In genomic region chr11:85709147-85709546, GRCm38 (mm10) we compare ENCODE assay signal across 25 mouse cellular contexts.
DNase-seq lines count a peak whose midpoint lies in the region; ATAC-seq and TF ChIP-seq lines count a peak whose summit lies in the region.
"Had no signal": no experiment of that assay in that cellular context is flagged by ENCODE, and none has a peak within 500 bp of the region (broad histone marks: within the 10 kb centered on the region; RNA-seq: fewer than 3 reads in every experiment).

No protein-coding gene starts in this region.

- H3K79me2 ChIP-seq in C2C12 (ENCODE audit: control insufficient read depth, insufficient read depth) = no peaks in the 10 kb centered on the region

- no peak overlapping the region for H3ac ChIP-seq in C2C12 (ENCODE audit: control insufficient read depth, insufficient read length, low read depth)

- H3K27me3 ChIP-seq in limb, embryonic 11.5 days (ENCODE audit: control insufficient read depth, insufficient read depth, low read length) = no peaks in the 10 kb centered on the region
- H3K27me3 ChIP-seq in limb, embryonic 10.5 days (ENCODE audit: low read depth, poor library complexity, severe bottlenecking) = peaks cover 53% of the 10 kb centered on the region
- no peaks in the 10 kb centered on the region for H3K27me3 ChIP-seq in lung, embryonic 16.5 days (ENCODE audit: control insufficient read depth, insufficient read depth, low read depth, low read length)
- H3K27me3 ChIP-seq in C2C12 (ENCODE audit: control insufficient read depth, insufficient read depth, insufficient read length) = no peaks in the 10 kb centered on the region

- peaks cover 31% of the 10 kb centered on the region for H3K4me1 ChIP-seq in limb, embryonic 11.5 days (ENCODE audit: control insufficient read depth, insufficient read depth, low read length)
- peaks cover 49% of the 10 kb centered on the region for H3K4me1 ChIP-seq in limb, embryonic 10.5 days
- peaks cover 19% of the 10 kb centered on the region for H3K4me1 ChIP-seq in lung, embryonic 16.5 days (replicated peaks; ENCODE audit: control insufficient read depth, insufficient read depth, low read length)
- H3K4me1 ChIP-seq in lung, adult 2 months (ENCODE audit: control insufficient read depth, insufficient read depth, low read length) = peaks cover 7% of the 10 kb centered on the region

- H3K4me2 ChIP-seq in limb, embryonic 11.5 days (ENCODE audit: low read depth, severe bottlenecking) = no peak overlapping the region
- no peak overlapping the region for H3K4me2 ChIP-seq in lung, embryonic 16.5 days (ENCODE audit: low read depth, low read length)
- H3K4me2 ChIP-seq: forebrain, embryonic 13.5 days; heart, embryonic 13.5 days; hindbrain, embryonic 14.5 days had no signal

- no peak overlapping the region for H3K9ac ChIP-seq in limb, embryonic 11.5 days (ENCODE audit: low read length)
- no peak overlapping the region for H3K9ac ChIP-seq in lung, embryonic 16.5 days (ENCODE audit: low read length)
- H3K9ac ChIP-seq: forebrain, embryonic 13.5 days; heart, embryonic 13.5 days; hindbrain, embryonic 14.5 days had no signal

- ATAC-seq in limb, embryonic 11.5 days (ENCODE audit: insufficient number of reproducible peaks, low FRiP score, low TSS enrichment, low read depth) = no peak
- ATAC-seq in lung, embryonic 16.5 days (ENCODE audit: low read depth) = no peak
- ATAC-seq: CD4-positive, CD25-positive, alpha-beta regulatory T cell, adult 4 months; forebrain, embryonic 13.5 days; forebrain, embryonic 16.5 days; hindbrain, postnatal 0 days had no signal

- DNase-seq in limb, embryonic 11.5 days (ENCODE audit: low spot score) = peak; percentile 51
- DNase-seq in limb, embryonic 10.5 days (ENCODE audit: low spot score) = no peak
- no peak for DNase-seq in lung, adult 2 months
- peak; percentile 42 for DNase-seq in forelimb bud, embryonic 11.5 days (ENCODE audit: low read depth, low spot score)
- no peak for DNase-seq in kidney, postnatal 36 days
- DNase-seq: adrenal gland, adult 8-10 months; adrenal gland, postnatal 25 days; B cell, adult 2 months; cerebellum, adult 11-12 months; cerebellum, adult 8-10 months; cerebellum, postnatal 36 days; embryo, embryonic 11 days; gastrocnemius, adult 2 months; gastrocnemius, postnatal 14 days; heart, postnatal 14 days; heart, postnatal 4 days had no signal

- 33% methylated on average over 6 of the region's 6 CpGs for WGBS in limb, embryonic 11.5 days
- WGBS in limb, embryonic 10.5 days = 54% methylated on average over 6 of the region's 6 CpGs
- whole genome bisulfite sequencing in lung, embryonic 16.5 days = 85% methylated on average over 6 of the region's 6 CpGs
- 84% methylated on average over 6 of the region's 6 CpGs for WGBS in lung, adult 2 months

- no peaks in the 10 kb centered on the region for H3K9me3 ChIP-seq in limb, embryonic 11.5 days (ENCODE audit: control insufficient read depth, low read length)
- H3K9me3 ChIP-seq in limb, embryonic 10.5 days (replicated peaks) = no peaks in the 10 kb centered on the region
- H3K9me3 ChIP-seq in lung, embryonic 16.5 days (ENCODE audit: control insufficient read depth, low read length) = no peaks in the 10 kb centered on the region
- H3K9me3 ChIP-seq: forebrain, embryonic 13.5 days; heart, embryonic 13.5 days had no signal

- H3K79me3 ChIP-seq in C2C12 (ENCODE audit: low read depth) = no peaks in the 10 kb centered on the region

- no peak overlapping the region for H3K4me3 ChIP-seq in limb, embryonic 11.5 days (ENCODE audit: low read depth, low read length)
- H3K4me3 ChIP-seq in limb, embryonic 10.5 days = no peak overlapping the region
- H3K4me3 ChIP-seq in lung, embryonic 16.5 days (ENCODE audit: low read length) = no peak overlapping the region
- no peak overlapping the region for H3K4me3 ChIP-seq in lung, adult 2 months (replicated peaks; ENCODE audit: extremely low read depth, low read depth, low read length)
- no peak overlapping the region for H3K4me3 ChIP-seq in C2C12 (ENCODE audit: insufficient read depth, poor library complexity, severe bottlenecking)
- H3K4me3 ChIP-seq: forebrain, embryonic 10.5 days; forebrain, embryonic 13.5 days; gastrocnemius, adult 2 months; heart, embryonic 13.5 days had no signal

- no peak for TF ChIP-seq POLR2A in lung, adult 2 months (IDR thresholded peaks at IDR 0.05; ENCODE audit: borderline replicate concordance, extremely low read depth, low read depth, low read length)

- no peak for TF ChIP-seq CTCF in lung, adult 2 months (IDR thresholded peaks at IDR 0.05; ENCODE audit: insufficient read depth, low read length)
- no peak for TF ChIP-seq CTCF in C2C12 (IDR thresholded peaks at IDR 0.05; ENCODE audit: control insufficient read depth, insufficient read depth, insufficient read length)

- H3K36me3 ChIP-seq in limb, embryonic 11.5 days (ENCODE audit: control insufficient read depth, insufficient read depth, low read length) = no peaks in the 10 kb centered on the region
- no peaks in the 10 kb centered on the region for H3K36me3 ChIP-seq in limb, embryonic 10.5 days
- peaks cover 4% of the 10 kb centered on the region for H3K36me3 ChIP-seq in lung, embryonic 16.5 days (ENCODE audit: control insufficient read depth, insufficient read depth, low read length)
- H3K36me3 ChIP-seq in C2C12 (ENCODE audit: control insufficient read depth, insufficient read depth) = no peaks in the 10 kb centered on the region
- H3K36me3 ChIP-seq: forebrain, embryonic 10.5 days; heart, embryonic 13.5 days had no signal

- H3K27ac ChIP-seq in limb, embryonic 11.5 days (replicated peaks; ENCODE audit: low read depth, low read length) = no peak overlapping the region
- no peak overlapping the region for H3K27ac ChIP-seq in limb, embryonic 10.5 days
- H3K27ac ChIP-seq in lung, embryonic 16.5 days (ENCODE audit: low read length) = peak overlapping the region; percentile 39
- H3K27ac ChIP-seq: forebrain, embryonic 10.5 days; forebrain, embryonic 13.5 days; heart, embryonic 13.5 days; hindbrain, embryonic 14.5 days; hindbrain, postnatal 0 days had no signal

TF ChIP-seq in C2C12, 6 proteins besides CTCF, POLR2A, EP300 and RAD21:
- TF ChIP-seq MAX (IDR thresholded peaks at IDR 0.05) (no peak), MYOD1 (IDR thresholded peaks at IDR 0.05; ENCODE audit: control insufficient read depth, insufficient read length, low read depth) (peak; percentile 38)
TF ChIP-seq in C2C12: peak in this region for 1.

Comparison
In these comparisons a context has a peak if more than half of its experiments do, and no peak if none do; other contexts are left out.
1. DNase-seq: peak in limb, embryonic 11.5 days (single experiment) and forelimb bud, embryonic 11.5 days (single experiment); none in limb, embryonic 10.5 days (single experiment), lung, adult 2 months (single experiment) and kidney, postnatal 36 days (0 of 2).